Mouse (Mus musculus) embryonic fibroblast, embryonic 13.5 days (primary cell): ENCODE data around the gene Hmg20b.

ENCODE experiments used
- CTCF ChIP-seq: IDR thresholded peaks from 2 replicates; pipeline ENCODE4 v1.5.1; 2011; ENCODE audit warnings: mild to moderate bottlenecking, control low read depth, low read length, moderate library complexity, borderline replicate concordance; ENCODE audit not compliant: insufficient read depth
- POLR2A ChIP-seq: IDR thresholded peaks from 2 replicates; pipeline ENCODE4 v1.6.1; 2011; ENCODE audit warnings: low read depth, mild to moderate bottlenecking, control low read depth, low read length, moderate library complexity

- no peak for TF ChIP-seq CTCF
- no peak for TF ChIP-seq POLR2A
Measured at GRCm38 (mm10) chr10:81325176-81325575, 25.1 kb downstream of the Hmg20b start.
